Mouse (Mus musculus) midbrain, embryonic 14.5 days (tissue): ENCODE measurements around the gene Cyp46a1. TPM values are rescaled to one million over a fixed set of nuclear protein-coding genes. Genes with fewer than 3 reads are reported as not detected.

ENCODE experiments used
- ATAC-seq: fragments of 200-750 bp; cut with Nextera tagmentation; 2 replicates; pipeline ENCODE4 v1.8.0; 2017; ENCODE audit warnings: moderate number of reproducible peaks, moderate library complexity; ENCODE audit not compliant: low FRiP score, low TSS enrichment
- DNase-seq: peaks from one replicate; pipeline ENCODE4 v3.0.0-alpha.2; 2015
- H3K27ac ChIP-seq: fragments of 300-500 bp; sonication (generic); replicated peaks from 2 replicates; pipeline ENCODE4 v1.5.1; 2014; ENCODE audit warnings: mild to moderate bottlenecking, low read depth, low read length, moderate library complexity
- H3K27me3 ChIP-seq: fragments of 300-500 bp; sonication (generic); 2 replicates; pipeline ENCODE4 v1.6.1; 2014; ENCODE audit warnings: low read length, control low read depth, mixed read lengths; ENCODE audit not compliant: control insufficient read depth, insufficient read depth
- H3K36me3 ChIP-seq: fragments of 300-500 bp; sonication (generic); 2 replicates; pipeline ENCODE4 v1.6.1; 2014; ENCODE audit warnings: low read length, control low read depth; ENCODE audit not compliant: control insufficient read depth, insufficient read depth
- H3K4me1 ChIP-seq: fragments of 300-500 bp; sonication (generic); 2 replicates; pipeline ENCODE4 v1.6.1; 2014; ENCODE audit warnings: mild to moderate bottlenecking, antibody characterized with exemption, low read length, control low read depth; ENCODE audit not compliant: control insufficient read depth, insufficient read depth
- H3K4me2 ChIP-seq: fragments of 300-500 bp; sonication (generic); 2 replicates; pipeline ENCODE4 v1.6.1; 2014; ENCODE audit warnings: mild to moderate bottlenecking, low read length, moderate library complexity
- H3K4me3 ChIP-seq: fragments of 300-500 bp; sonication (generic); replicated peaks from 2 replicates; pipeline ENCODE4 v1.5.1; 2014; ENCODE audit warnings: low read depth, low read length
- H3K9ac ChIP-seq: fragments of 300-500 bp; sonication (generic); replicated peaks from 2 replicates; pipeline ENCODE4 v1.6.1; 2014; ENCODE audit warnings: mild to moderate bottlenecking, low read length, moderate library complexity
- H3K9me3 ChIP-seq: fragments of 300-500 bp; sonication (generic); 2 replicates; pipeline ENCODE4 v1.6.1; 2016; ENCODE audit warnings: low read length, control low read depth, mixed read lengths; ENCODE audit not compliant: control insufficient read depth
- WGBS: fragments of 180-500 bp; shearing (Covaris S2); extraction: QIAGEN DNeasy Blood & Tissue Kit; methylation state at CpG from one replicate; pipeline ENCODE4 v1.1.7; 2014; 5-methylcytosine and 5-hydroxymethylcytosine counted together
- polyA plus RNA-seq: library from polyadenylated mRNA; unstranded; fragments of >200 nt; fragmentation: Nextera tagmentation; extraction: Ambion mirVana; gene quantifications from 2 replicates; pipeline ENCODE4 v1.2.1, GENCODE M21; 2014

Cyp46a1 gene
- polyA plus RNA-seq, 1 experiment from 2014 or later, result 12.4 TPM

DNA sequence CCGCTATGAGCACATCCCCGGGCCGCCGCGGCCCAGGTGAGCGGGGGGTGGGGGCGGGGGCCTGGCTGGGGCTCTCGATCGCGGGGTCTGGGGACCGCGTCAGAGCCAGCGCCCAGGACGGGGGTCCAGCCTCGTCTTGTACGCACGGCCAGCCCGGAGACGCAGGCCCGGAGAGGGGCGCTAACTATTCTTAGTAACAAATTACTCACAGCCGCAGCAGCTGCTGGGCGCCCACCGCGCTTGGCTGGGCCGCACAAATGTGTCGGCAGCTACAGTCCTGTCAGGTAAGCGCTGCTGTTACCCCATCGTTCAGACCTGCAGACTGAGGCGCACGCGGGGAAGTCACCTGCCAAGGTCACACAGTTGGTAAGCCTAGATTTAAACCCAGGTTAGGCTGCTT, 348 bp downstream of the Cyp46a1 start:
- Histone ChIP-seq H3K27ac (peak overlapping the region; percentile 63), H3K4me3 (peak overlapping the region; percentile 64), H3K36me3 (no peaks in the 10 kb centered on the region), H3K4me2 (peak overlapping the region; percentile 98), H3K9me3 (no peaks in the 10 kb centered on the region), H3K9ac (peak overlapping the region; percentile 67), H3K4me1 (peaks cover 11% of the 10 kb centered on the region), H3K27me3 (peaks cover 7% of the 10 kb centered on the region)
- DNase-seq (no peak), ATAC-seq (no peak)
- 3% methylated on average over 30 of the region's 32 CpGs for WGBS

DNA sequence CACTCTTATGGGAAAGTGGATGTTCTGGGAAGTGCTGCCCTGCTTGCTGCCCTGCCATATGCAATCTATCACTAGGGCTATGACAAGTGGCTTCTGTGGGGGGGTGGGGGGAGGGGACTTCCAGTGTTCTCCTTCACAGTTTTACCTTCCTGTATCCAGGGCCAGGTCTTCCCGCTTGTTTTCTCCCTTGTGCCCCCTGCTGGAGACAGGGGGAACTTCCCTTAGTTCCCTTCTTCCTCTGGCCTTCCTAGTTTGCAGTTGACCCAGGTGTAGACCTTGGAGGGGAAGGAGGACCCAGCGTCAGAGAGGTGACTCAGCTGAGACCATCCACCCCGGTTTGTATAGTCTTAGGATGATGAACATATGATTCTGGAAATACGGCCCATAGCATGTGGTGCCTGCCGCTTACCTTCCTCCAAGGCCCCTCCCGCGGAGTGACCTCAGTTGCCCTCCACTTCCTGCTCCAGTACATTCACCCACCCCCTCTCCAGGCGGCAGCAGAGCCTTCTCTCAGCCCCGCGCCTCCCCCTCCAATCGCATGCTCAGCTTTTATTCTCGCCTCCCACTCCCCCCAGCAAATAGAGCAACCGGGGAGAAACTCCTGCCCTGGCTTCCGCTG, 4.5 kb downstream of the Cyp46a1 start:
- 37% methylated on average over 14 of the region's 14 CpGs for WGBS
- H3K36me3 ChIP-seq, result no peaks in the 10 kb centered on the region
- peaks cover 7% of the 10 kb centered on the region; the same call in 1 of the 2 replicates for H3K27me3 ChIP-seq
- H3K4me2 ChIP-seq, result no peak overlapping the region
- DNase-seq, result peak; percentile 65
- H3K9me3 ChIP-seq, result no peaks in the 10 kb centered on the region
- ATAC-seq, result no peak
- H3K27ac ChIP-seq, result no peak overlapping the region
- 0 out of 2 replicates have a peak, but pooled peaks cover 4% of the 10 kb centered on the region for H3K4me1 ChIP-seq
- no peak overlapping the region for H3K9ac ChIP-seq
- H3K4me3 ChIP-seq, result no peak overlapping the region

DNA sequence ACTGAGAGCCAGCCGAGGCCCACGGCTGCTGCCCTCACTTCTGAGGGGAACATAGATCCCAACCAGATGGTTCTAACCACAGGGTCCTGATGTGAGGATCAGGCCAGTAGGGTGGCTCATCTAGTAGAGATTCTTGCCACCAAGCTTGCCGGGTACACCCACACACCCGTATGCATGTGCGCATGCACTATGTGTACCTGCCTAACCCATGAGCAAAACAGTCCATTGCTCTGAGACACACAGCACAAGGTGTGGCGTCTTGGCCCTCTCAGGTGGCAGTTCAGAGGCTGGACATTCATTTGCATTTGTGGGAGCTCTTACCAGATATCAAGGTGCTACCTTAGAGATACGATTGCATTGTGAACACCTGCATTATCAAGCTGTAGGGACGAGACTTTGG, 14.0 kb downstream of the Cyp46a1 start:
- Histone ChIP-seq H3K9ac (no peak overlapping the region), H3K4me2 (no peak overlapping the region), H3K27me3 (peaks cover 9% of the 10 kb centered on the region), H3K9me3 (no peaks in the 10 kb centered on the region), H3K27ac (no peak overlapping the region), H3K36me3 (no peaks in the 10 kb centered on the region), H3K4me1 (no peaks in the 10 kb centered on the region), H3K4me3 (no peak overlapping the region)
- no peak for ATAC-seq
- no peak for DNase-seq
- WGBS, result 88% methylated on average over 8 of the region's 8 CpGs

DNA sequence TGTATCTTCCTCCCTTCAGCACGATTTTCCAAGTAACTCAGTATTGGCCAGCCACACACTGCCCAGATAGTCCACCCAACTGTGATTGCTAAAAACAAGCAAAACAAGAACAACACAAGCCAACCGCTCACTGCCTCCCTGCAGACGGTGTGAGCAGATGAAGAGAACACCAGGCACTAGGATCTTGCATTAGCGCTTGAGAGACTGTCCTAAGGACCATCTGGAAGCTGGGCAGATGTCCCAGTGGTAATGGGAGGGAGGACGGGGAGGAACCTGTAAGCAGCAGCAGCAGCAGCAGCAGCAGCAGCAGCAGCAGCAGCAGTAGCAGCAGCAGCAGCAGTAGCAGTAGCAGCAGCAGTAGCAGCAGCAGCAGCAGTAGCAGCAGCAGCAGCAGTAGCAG, 14.8 kb downstream of the Cyp46a1 start:
- Histone ChIP-seq H3K27ac (no peak overlapping the region), H3K27me3 (peaks cover 18% of the 10 kb centered on the region), H3K4me2 (no peak overlapping the region), H3K4me1 (no peaks in the 10 kb centered on the region), H3K4me3 (no peak overlapping the region), H3K36me3 (no peaks in the 10 kb centered on the region), H3K9me3 (no peaks in the 10 kb centered on the region), H3K9ac (no peak overlapping the region)
- ATAC-seq (no peak), DNase-seq (no peak)
- 75% methylated on average over 5 of the region's 5 CpGs for WGBS

DNA sequence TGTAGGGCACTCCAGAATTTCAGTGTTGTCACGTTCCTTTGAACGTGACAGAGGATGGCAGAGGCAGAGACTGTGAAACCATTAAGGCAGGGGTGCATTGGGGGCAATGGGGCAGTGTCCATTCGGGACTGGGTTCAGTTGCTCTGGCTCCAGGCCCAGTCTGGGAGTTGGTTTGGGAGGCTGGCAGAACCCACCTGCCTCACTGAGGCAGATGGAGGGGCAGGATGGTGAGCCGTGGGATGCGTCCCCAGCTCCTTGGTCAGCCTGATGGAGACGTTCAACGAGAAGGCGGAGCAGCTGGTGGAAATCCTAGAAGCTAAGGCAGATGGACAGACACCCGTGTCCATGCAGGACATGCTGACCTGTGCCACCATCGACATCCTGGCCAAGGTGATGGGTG, 16.8 kb downstream of the Cyp46a1 start:
- H3K27me3 ChIP-seq, result peaks cover 20% of the 10 kb centered on the region
- DNase-seq, result no peak
- no peaks in the 10 kb centered on the region for H3K4me1 ChIP-seq
- H3K36me3 ChIP-seq, result no peaks in the 10 kb centered on the region
- H3K4me3 ChIP-seq, result no peak overlapping the region
- H3K9ac ChIP-seq, result no peak overlapping the region
- no peak overlapping the region for H3K27ac ChIP-seq
- no peaks in the 10 kb centered on the region for H3K9me3 ChIP-seq
- 84% methylated on average over 10 of the region's 10 CpGs for WGBS
- no peak overlapping the region for H3K4me2 ChIP-seq
- no peak for ATAC-seq

DNA sequence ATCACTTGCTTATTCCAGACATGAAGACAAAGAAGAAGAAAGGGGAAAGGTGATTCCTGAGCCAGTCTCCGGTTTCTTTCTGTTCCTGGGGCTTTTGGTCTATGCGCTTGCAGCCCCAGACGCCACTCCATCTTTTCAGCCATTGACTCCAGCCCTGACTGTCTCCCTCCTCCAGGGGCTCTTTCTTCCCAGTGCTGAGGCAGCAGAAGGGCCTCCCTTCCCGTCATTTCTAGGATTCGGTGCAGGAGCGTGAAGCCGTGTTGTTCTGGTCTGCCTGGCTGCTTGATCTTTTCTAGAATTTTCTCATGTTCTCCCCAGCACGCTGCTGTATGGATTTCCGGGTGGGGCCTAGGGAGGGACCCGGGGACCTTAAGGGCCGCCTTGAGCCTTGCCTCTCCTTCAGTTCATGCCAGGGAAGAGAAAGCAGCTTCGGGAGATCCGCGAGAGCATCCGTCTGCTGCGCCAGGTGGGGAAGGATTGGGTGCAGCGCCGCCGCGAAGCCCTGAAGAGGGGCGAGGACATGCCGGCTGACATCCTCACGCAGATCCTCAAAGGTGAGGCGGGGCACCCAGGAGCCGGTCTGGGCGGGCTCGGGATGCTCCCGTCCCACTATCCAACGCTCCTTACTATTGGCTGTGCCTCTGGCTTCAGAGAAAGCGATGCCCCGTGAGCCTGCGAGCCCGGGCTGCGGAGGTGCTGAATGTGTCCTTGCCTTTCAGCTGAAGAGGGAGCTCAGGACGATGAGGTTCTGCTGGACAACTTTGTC, 18.4 kb downstream of the Cyp46a1 start:
- H3K4me3 ChIP-seq, result peak overlapping the region; percentile 24
- no peaks in the 10 kb centered on the region for H3K9me3 ChIP-seq
- peak overlapping the region; percentile 49 for H3K4me2 ChIP-seq
- H3K4me1 ChIP-seq, result no peaks in the 10 kb centered on the region
- H3K27me3 ChIP-seq, result peaks cover 20% of the 10 kb centered on the region
- H3K9ac ChIP-seq, result peak overlapping the region; percentile 51
- H3K36me3 ChIP-seq, result no peaks in the 10 kb centered on the region
- no peak overlapping the region for H3K27ac ChIP-seq
- ATAC-seq (no peak), DNase-seq (peak; percentile 46)
- WGBS, result 12% methylated on average over 35 of the region's 35 CpGs

DNA sequence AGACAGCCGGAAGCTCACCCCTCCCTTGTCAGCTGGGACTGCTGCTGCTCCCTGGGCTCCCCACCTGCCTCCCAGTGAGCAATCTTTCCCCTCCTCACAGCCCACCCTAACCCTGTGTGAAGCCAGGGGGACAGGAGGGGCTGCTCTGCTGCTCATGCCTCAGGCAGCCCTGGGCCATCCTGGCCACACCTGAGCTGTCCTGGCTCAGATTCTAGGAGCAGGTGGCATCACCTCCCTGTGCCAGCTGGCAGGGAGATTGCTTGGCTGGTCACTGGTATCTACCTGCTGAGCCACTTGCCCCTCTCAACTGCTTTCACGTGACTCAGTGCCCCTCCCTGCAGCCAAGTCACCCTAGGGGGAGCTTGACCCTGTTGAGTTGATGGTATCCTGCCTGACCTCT, 20.1 kb downstream of the Cyp46a1 start:
- no peak for ATAC-seq

DNA sequence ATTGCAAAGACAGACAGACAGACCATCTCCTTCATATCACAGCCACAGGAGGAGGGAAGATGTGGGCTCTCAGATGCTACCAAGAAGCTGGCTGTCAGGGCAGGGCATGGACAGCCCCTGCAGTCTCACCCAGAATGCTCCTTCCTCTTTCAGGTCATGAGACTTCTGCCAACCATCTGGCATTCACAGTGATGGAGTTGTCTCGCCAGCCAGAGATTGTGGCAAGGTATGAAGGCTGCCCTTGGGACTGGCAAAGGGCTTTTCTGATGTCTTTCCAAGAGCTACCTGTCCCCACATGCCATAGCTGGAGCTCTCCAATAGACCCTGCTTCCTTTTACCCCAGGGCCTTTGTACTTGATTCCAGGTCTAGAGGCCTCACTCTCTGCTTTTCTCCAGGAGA, 21.1 kb downstream of the Cyp46a1 start:
- Histone ChIP-seq H3K9ac (no peak overlapping the region), H3K36me3 (no peaks in the 10 kb centered on the region), H3K4me2 (no peak overlapping the region), H3K27me3 (peaks cover 20% of the 10 kb centered on the region), H3K4me1 (no peaks in the 10 kb centered on the region), H3K9me3 (no peaks in the 10 kb centered on the region), H3K27ac (no peak overlapping the region), H3K4me3 (no peak overlapping the region)
- DNase-seq (no peak), ATAC-seq (no peak)
- WGBS, result 93% methylated on average over 1 of the region's 1 CpGs

More for the DNA sequence above, 20.1 kb downstream of the Cyp46a1 start:
- no peak for DNase-seq
- Histone ChIP-seq H3K36me3 (no peaks in the 10 kb centered on the region), H3K4me1 (no peaks in the 10 kb centered on the region), H3K27ac (no peak overlapping the region), H3K27me3 (peaks cover 20% of the 10 kb centered on the region), H3K4me3 (no peak overlapping the region), H3K4me2 (no peak overlapping the region), H3K9me3 (no peaks in the 10 kb centered on the region), H3K9ac (no peak overlapping the region)
- WGBS, result 75% methylated on average over 2 of the region's 2 CpGs

DNA sequence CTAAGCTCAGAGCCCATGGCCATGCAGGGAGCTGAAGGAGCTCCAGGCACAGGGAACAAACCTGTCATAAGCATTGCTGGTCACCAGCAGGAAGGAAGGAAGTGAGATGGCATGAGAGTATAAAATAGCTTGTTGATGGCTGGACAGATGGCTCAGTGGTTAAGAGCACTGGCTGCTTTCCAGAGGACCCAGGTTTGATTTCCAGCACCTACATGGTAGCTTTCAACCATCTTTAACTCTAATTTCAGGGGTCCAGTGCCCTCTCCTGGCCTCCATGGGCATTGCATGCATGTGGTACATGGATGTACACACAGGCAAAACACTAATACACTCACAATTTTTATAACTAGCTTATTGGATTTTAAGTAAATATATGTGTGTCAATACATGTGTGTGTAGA, 21.8 kb downstream of the Cyp46a1 start:
- no peak for ATAC-seq
- no peak for DNase-seq
- no peaks in the 10 kb centered on the region for H3K4me1 ChIP-seq

More for the DNA sequence above, 21.8 kb downstream of the Cyp46a1 start:
- H3K4me3 ChIP-seq, result no peak overlapping the region
- H3K4me2 ChIP-seq, result no peak overlapping the region
- H3K27me3 ChIP-seq, result peaks cover 20% of the 10 kb centered on the region
- H3K36me3 ChIP-seq, result no peaks in the 10 kb centered on the region
- no peaks in the 10 kb centered on the region for H3K9me3 ChIP-seq
- H3K9ac ChIP-seq, result no peak overlapping the region
- no peak overlapping the region for H3K27ac ChIP-seq
